Mouse (Mus musculus) embryonic facial prominence, embryonic 12.5 days (tissue): Measurements from ENCODE around the gene Osbpl6. TPM values are rescaled to one million over a fixed set of nuclear protein-coding genes. Genes with fewer than 3 reads are reported as not detected.

Experiments used
- ATAC-seq: fragments of 200-750 bp; cut with Nextera tagmentation; 2 replicates; pipeline ENCODE4 v1.8.0; 2017; ENCODE audit not compliant: insufficient number of reproducible peaks, insufficient read depth, low FRiP score, low TSS enrichment
- H3K27ac ChIP-seq: fragments of 300-500 bp; sonication (generic); 2 replicates; pipeline ENCODE4 v1.5.1; 2016; ENCODE audit warnings: mild to moderate bottlenecking
- H3K27me3 ChIP-seq: fragments of 300-500 bp; sonication (generic); 2 replicates; pipeline ENCODE4 v1.6.1; 2016; ENCODE audit warnings: mild to moderate bottlenecking, moderate library complexity
- H3K36me3 ChIP-seq: fragments of 300-500 bp; sonication (generic); 2 replicates; pipeline ENCODE4 v1.6.1; 2016; ENCODE audit warnings: mild to moderate bottlenecking
- H3K4me1 ChIP-seq: fragments of 300-500 bp; sonication (generic); 2 replicates; pipeline ENCODE4 v1.6.1; 2016
- H3K4me2 ChIP-seq: fragments of 300-500 bp; sonication (generic); replicated peaks from 2 replicates; pipeline ENCODE4 v1.6.1; 2016; ENCODE audit warnings: mild to moderate bottlenecking, moderate library complexity
- H3K4me3 ChIP-seq: fragments of 300-500 bp; sonication (generic); 2 replicates; pipeline ENCODE4 v1.5.1; 2016; ENCODE audit warnings: mild to moderate bottlenecking
- H3K9ac ChIP-seq: fragments of 300-500 bp; sonication (generic); 2 replicates; pipeline ENCODE4 v1.6.1; 2016; ENCODE audit warnings: mild to moderate bottlenecking, moderate library complexity
- H3K9me3 ChIP-seq: fragments of 300-500 bp; sonication (generic); 2 replicates; pipeline ENCODE4 v1.6.1; 2016; ENCODE audit warnings: mild to moderate bottlenecking, moderate library complexity
- WGBS: fragments of 180-500 bp; shearing (Covaris S2); methylation state at CpG from one replicate; pipeline ENCODE4 v1.1.7; 2016; 5-methylcytosine and 5-hydroxymethylcytosine counted together
- polyA plus RNA-seq: library from polyadenylated mRNA; unstranded; fragments of >200 nt; fragmentation: Nextera tagmentation; extraction: Ambion mirVana; gene quantifications from 2 replicates; pipeline ENCODE4 v1.2.1, GENCODE M21; 2016

Gene Osbpl6
- 19.6 and 22.8 TPM in 2 replicates for polyA plus RNA-seq

DNA sequence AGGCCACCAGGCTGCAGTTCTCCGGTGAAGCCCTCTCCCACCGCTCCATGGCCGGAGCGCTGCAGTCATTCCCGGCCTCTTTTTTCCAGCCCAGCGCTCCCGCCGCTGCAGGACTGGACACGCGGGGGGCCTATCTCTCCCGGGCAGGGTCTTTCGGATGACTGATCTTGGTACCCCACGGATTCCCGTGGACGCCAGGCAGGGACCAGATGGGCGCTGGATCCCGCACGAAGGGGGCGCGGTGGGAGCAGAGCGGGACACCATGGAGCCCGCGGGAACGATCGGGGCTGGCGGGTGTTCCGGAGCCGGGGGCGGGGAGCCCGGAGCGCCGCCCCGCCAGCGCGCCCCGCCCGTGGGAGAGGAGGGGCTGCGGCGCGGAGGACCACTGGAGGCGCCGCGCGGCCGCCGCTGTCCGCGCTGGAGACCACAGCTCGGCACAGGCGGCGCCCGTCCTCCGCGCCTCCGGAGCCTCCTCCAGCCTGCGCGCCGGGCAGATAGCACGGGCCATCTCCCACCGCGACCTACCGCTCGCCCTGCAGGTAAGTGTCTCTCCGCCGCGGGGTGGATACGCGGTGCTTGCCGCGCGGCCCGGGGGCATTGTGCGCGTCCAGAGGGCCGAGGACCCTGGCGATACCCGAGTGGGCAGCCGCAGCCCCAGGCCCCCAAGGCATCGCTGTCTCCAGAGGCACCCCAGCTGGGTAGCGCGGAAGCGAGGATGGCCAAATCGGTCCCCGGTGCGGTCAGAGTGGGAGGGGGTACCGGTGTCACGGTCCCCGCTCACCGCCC, at the start of gene Osbpl6:
TSS of gene Osbpl6 (plus strand) at position 358 of the 786 bp plus-strand sequence.
- H3K27me3 ChIP-seq = peaks cover 9% of the 10 kb centered on the region
- H3K4me1 ChIP-seq = 0 out of 2 replicates have a peak, but pooled peaks cover 6% of the 10 kb centered on the region
- peak within 1 kb of the TSS; percentile 65; the same call in 1 of the 2 replicates for H3K27ac ChIP-seq
- no peaks in the 10 kb centered on the region for H3K9me3 ChIP-seq
- WGBS = under 1% methylated on average over 61 of the region's 89 CpGs
- peak; percentile 88 for ATAC-seq
- peak within 1 kb of the TSS; percentile 86 for H3K4me3 ChIP-seq
- peak within 1 kb of the TSS; percentile 88 for H3K9ac ChIP-seq
- peak within 1 kb of the TSS; percentile 85 for H3K4me2 ChIP-seq
- no peaks in the 10 kb centered on the region for H3K36me3 ChIP-seq

DNA sequence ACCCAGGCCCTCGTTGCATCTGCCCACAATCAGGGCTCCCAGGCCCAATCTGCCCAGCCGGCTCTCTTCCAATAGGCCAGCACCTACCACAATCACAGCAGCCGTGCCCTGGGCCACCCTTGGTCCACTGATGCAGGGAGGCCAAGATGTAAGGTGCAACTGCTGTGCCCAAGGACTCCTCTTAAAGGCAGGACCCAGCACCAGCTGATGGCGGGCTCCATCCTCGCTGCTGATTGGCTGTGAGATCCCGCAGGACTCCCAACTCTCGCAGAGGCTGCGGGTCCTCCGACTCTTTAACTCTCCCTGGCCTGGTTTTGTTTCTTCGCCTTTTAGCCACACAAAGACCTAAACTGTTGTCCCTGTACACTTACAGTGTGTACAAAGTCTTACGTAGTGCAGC, 46.1 kb upstream of the Osbpl6 start, which contains the start of gene Cyct:
TSS of gene Cyct (minus strand) at position 225 of the 400 bp plus-strand sequence.
- no peaks in the 10 kb centered on the region for H3K27me3 ChIP-seq
- no peak within 1 kb of the TSS for H3K27ac ChIP-seq
- no peaks in the 10 kb centered on the region for H3K36me3 ChIP-seq
- no peaks in the 10 kb centered on the region for H3K9me3 ChIP-seq
- H3K4me3 ChIP-seq = no peak within 1 kb of the TSS
- 83% methylated on average over 11 of the region's 11 CpGs for WGBS
- H3K9ac ChIP-seq = no peak within 1 kb of the TSS
- 0 out of 2 replicates have a peak, but pooled peaks have one; percentile 35 for ATAC-seq
- H3K4me1 ChIP-seq = no peaks in the 10 kb centered on the region
- no peak within 1 kb of the TSS for H3K4me2 ChIP-seq

DNA sequence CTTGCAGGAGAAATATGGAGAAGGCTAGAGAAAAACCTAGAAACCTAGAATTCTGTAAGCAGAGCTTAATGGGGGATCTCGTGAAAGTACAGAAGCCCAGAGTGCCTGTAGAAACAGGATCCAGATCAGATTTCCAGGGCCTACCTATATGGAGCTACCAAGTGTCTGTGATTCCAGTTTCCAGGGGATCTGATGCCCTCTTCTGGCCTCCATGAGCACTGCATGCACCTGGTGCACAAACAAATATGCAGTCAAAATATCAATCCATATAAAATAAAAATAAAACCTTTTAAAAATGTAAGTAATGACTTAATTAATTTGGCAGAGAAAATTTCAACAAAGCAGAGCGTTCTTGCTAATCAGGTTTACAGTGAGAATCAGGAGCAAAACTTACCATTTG, 44.2 kb upstream of the Osbpl6 start:
- Histone ChIP-seq H3K4me3 (no peak overlapping the region), H3K27ac (no peak overlapping the region), H3K9me3 (no peaks in the 10 kb centered on the region), H3K27me3 (no peaks in the 10 kb centered on the region), H3K9ac (no peak overlapping the region), H3K36me3 (no peaks in the 10 kb centered on the region), H3K4me1 (no peaks in the 10 kb centered on the region), H3K4me2 (no peak overlapping the region)
- 41% methylated on average over 2 of the region's 2 CpGs for WGBS
- no peak for ATAC-seq

DNA sequence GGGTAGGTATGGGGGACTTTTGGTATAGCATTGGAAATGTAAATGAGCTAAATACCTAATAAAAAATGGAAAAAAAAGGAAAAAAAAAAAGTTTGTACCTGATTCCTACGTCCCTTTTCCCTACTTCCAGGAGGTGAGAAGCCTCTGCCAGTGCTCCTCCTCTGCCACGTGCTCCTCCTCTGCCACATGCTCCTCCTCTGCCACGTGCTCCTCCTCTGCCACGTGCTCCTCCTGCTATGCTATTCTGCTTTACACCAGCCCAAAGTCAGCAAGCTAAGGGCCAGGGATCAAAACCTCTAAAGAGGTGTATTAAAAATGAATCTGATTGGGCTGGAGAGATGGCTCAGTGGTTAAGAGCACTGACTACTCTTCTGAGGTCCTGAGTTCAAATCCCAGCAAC, 40.5 kb upstream of the Osbpl6 start:
- ATAC-seq = no peak
- H3K27ac ChIP-seq = no peak overlapping the region
- H3K9me3 ChIP-seq = no peaks in the 10 kb centered on the region
- 74% methylated on average over 4 of the region's 4 CpGs for WGBS
- no peaks in the 10 kb centered on the region for H3K36me3 ChIP-seq
- H3K4me1 ChIP-seq = peaks cover under 1% of the 10 kb centered on the region; the same call in 1 of the 2 replicates
- H3K4me3 ChIP-seq = no peak overlapping the region
- H3K9ac ChIP-seq = no peak overlapping the region
- H3K27me3 ChIP-seq = no peaks in the 10 kb centered on the region
- no peak overlapping the region for H3K4me2 ChIP-seq

DNA sequence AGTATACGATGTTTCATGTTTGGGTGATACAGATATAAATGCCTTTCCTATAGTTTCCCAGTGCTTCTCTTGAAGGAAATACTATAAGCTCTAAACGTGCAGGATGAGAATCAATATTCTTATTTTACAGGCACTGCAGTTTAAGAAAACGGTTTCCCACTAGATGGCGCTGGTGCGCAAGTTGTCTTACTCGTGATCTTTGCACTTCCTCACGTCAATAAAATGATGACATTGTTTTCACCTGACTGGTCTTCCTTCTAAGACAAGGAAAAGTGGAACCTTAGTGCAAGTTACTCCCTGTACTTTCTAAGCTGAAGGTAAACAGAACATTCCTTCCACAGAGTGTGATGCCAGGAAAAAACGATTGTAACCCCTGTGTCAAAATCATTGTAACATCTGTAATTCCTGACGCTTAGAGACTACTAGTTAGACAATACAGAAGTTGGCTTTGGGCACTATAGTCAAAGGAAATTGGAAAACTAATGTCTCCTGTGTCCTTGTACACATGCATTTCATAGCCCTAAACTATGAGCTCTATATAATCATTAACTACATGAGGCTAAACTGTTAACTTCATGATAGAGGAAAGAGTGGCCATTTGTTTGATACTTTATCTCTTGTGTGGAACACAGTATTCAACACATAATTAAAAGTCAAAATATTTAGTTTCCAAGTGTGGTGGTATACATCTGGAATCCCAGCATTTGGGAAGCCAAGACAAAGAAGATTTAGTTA, 39.0 kb upstream of the Osbpl6 start:
- Histone ChIP-seq H3K9me3 (no peaks in the 10 kb centered on the region), H3K4me2 (no peak overlapping the region), H3K4me1 (peaks cover 5% of the 10 kb centered on the region; the same call in 1 of the 2 replicates), H3K27ac (no peak overlapping the region), H3K36me3 (peaks cover 9% of the 10 kb centered on the region; the same call in 1 of the 2 replicates), H3K27me3 (no peaks in the 10 kb centered on the region), H3K4me3 (no peak overlapping the region), H3K9ac (no peak overlapping the region)
- WGBS = 19% methylated on average over 9 of the region's 9 CpGs
- no peak for ATAC-seq

DNA sequence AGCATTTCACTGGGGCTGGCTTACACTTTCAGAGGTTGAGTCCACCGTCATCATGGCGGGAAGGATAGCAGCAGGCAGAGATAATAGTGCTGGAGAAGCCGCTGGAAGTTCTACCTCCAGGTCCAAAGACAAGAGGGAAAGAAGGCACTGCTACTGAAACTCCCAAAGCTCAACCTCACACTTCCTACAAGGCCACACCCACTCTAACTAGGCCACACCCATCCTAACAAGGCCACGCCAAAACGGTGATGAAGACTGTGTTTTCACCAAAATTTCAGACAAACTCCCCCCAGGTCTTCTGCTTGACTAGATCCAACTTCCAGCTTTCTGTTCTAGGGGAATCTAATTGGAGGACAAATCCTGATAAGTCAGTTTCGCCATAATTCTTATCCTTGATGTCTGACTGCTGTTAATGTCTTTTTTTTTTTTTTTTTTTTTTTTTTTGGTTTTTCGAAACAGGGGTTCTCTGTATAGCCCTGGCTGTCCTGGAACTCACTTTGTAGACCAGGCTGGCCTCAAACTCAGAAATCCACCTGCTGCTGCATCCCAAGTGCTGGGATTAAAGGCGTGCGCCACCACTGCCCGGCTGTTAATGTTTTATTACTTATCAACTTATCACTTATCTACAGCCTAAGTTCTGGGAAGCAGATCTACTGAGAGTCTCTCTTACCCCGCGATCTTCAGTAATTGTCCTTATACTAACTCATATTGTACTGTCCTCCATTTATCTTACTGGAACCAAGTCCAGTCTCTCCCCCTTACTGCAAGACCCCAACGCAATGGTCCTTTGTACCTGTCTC, 37.2 kb upstream of the Osbpl6 start:
- Histone ChIP-seq H3K36me3 (peaks cover 23% of the 10 kb centered on the region), H3K27ac (no peak overlapping the region), H3K9ac (no peak overlapping the region), H3K4me1 (peaks cover 5% of the 10 kb centered on the region; the same call in 1 of the 2 replicates), H3K27me3 (no peaks in the 10 kb centered on the region), H3K4me3 (no peak overlapping the region; the same call in 1 of the 2 replicates), H3K4me2 (no peak overlapping the region), H3K9me3 (no peaks in the 10 kb centered on the region)
- no peak for ATAC-seq
- 69% methylated on average over 13 of the region's 13 CpGs for WGBS

DNA sequence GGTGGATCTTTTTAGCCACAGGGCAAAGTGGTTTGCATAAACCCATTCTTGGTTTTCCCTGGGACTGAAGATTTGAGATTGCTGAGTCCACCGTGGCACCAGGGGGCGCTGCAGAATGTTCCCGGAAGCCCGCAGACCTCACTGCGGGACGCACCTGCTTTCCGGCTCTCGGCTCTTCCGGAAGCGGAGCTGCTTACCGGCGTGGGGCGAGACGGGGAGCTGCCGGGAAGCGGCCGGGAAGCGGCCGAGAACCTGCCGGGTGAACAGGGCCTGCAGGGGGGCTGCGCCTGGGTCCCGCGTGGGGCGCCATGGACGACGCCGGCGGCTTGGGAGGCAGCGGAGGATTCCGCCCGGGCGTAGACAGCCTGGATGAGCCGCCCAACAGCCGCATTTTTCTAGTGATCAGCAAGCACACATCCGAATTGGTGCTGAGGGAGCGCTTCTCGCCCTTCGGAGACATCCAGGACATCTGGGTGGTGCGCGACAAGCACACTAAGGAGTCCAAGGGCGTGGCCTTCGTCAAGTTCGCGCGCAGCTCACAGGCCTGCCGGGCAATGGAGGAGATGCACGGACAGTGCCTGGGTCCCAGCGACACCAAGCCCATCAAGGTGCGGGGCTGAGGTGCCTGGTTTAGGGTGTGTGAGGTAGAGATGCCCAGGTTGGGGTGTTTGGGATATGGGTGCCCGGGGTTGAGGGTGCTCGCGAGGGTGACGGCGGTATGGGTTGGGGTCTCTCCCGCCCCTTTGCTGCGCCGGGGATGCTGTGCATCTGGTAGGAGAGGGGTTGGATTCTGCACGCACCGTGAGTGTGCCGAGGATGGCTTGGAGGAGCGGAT, 36.3 kb upstream of the Osbpl6 start, which contains the start of gene Rbm45:
TSS of gene Rbm45 (plus strand) at position 164 of the 835 bp plus-strand sequence.
- H3K9ac ChIP-seq = peak within 1 kb of the TSS; percentile 81
- H3K4me3 ChIP-seq = peak within 1 kb of the TSS; percentile 98
- under 1% methylated on average over 61 of the region's 61 CpGs for WGBS
- H3K4me2 ChIP-seq = peak within 1 kb of the TSS; percentile 70
- H3K4me1 ChIP-seq = peaks cover 5% of the 10 kb centered on the region; the same call in 1 of the 2 replicates
- peak within 1 kb of the TSS; percentile 67; the same call in 1 of the 2 replicates for H3K27ac ChIP-seq
- H3K9me3 ChIP-seq = no peaks in the 10 kb centered on the region
- no peaks in the 10 kb centered on the region for H3K27me3 ChIP-seq
- peaks cover 24% of the 10 kb centered on the region for H3K36me3 ChIP-seq
- ATAC-seq = peak; percentile 88

DNA sequence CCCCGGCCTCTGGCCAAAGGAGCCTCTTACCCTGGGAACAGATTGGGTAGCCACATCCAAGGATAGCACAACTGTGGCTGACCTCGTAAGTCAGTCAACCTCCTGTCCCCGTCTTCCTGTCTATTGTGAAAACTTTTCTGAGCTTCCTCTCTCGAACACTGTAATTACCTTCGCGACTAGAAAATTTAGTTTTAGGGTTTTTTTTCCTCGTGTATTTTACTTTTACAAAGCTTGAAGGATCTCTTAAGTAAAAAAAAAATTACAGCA, 35.7 kb upstream of the Osbpl6 start:
- Histone ChIP-seq H3K36me3 (peaks cover 27% of the 10 kb centered on the region), H3K9ac (peak overlapping the region; percentile 81), H3K4me2 (peak overlapping the region; percentile 70), H3K9me3 (no peaks in the 10 kb centered on the region), H3K4me1 (peaks cover 5% of the 10 kb centered on the region; the same call in 1 of the 2 replicates), H3K27me3 (no peaks in the 10 kb centered on the region), H3K27ac (no peak overlapping the region), H3K4me3 (peak overlapping the region; percentile 98)
- WGBS = 2% methylated on average over 7 of the region's 7 CpGs
- ATAC-seq = no peak

DNA sequence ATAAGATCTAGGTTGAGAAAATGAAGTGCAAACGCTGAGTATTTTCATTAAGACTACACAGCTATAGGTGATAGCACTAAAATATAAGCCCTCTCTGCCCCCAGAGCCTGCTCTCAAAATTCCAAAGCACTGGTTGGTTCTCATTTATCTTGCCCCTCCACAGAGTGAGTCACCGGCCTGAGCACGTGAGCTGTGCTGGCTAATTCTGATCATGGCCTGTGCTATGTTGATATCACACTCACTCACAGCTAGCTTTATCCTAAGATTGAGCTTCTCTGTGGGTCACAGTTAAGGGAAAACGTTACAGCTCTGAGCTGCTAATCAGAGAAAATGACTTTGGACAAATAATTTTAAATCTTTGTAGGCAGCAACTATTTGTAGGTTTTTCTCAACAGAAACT, 34.1 kb upstream of the Osbpl6 start:
- peaks cover 30% of the 10 kb centered on the region for H3K36me3 ChIP-seq
- H3K4me1 ChIP-seq = peaks cover 5% of the 10 kb centered on the region; the same call in 1 of the 2 replicates
- H3K9ac ChIP-seq = no peak overlapping the region
- H3K4me3 ChIP-seq = no peak overlapping the region
- no peaks in the 10 kb centered on the region for H3K9me3 ChIP-seq
- no peak overlapping the region for H3K27ac ChIP-seq
- ATAC-seq = no peak
- H3K27me3 ChIP-seq = no peaks in the 10 kb centered on the region
- H3K4me2 ChIP-seq = no peak overlapping the region
- WGBS = 88% methylated on average over 4 of the region's 4 CpGs

DNA sequence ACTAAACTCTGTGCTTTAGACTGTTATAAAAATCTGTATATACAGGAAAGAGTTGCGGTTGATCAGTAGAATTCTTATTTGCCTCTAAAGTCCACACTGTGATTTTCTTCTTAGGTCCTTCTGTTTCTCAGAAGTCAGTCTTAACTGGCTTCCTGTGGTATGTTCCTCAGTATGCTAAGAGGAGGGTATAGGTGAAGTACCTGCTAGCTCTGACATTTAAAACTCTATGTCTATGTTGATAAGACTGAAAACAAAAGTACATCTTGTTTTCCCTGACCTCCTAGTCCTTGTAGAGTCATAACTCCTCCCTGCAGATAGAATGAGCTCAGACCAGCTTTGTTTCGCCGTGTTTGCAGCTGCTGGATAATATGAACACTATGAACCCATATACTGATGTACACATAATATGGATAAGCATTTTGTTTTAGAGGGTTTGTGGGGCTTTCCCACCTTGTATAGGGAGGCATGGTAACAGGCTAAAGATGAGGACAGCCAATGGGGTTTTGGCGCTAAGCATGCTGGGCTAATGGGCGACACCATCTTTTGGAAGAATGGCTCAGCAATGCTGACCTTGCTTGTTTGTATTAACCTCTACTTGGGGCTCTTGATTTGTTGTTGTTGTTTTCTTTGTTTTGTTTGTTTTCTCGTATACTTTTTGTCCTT, 31.6 kb upstream of the Osbpl6 start:
- Histone ChIP-seq H3K27me3 (no peaks in the 10 kb centered on the region), H3K9ac (no peak overlapping the region), H3K36me3 (peaks cover 53% of the 10 kb centered on the region), H3K9me3 (no peaks in the 10 kb centered on the region), H3K4me2 (no peak overlapping the region), H3K27ac (no peak overlapping the region), H3K4me1 (peaks cover 5% of the 10 kb centered on the region; the same call in 1 of the 2 replicates), H3K4me3 (no peak overlapping the region)
- WGBS = 88% methylated on average over 6 of the region's 6 CpGs
- no peak for ATAC-seq
